Mouse (Mus musculus): Measurements from ENCODE around the gene Zc3h15.
"Not testable (repeated sequence)": the region's sequence is repeated elsewhere in the genome, so short reads cannot be mapped to it uniquely, and the experiment has no call there.

The Zc3h15 gene

DNA sequence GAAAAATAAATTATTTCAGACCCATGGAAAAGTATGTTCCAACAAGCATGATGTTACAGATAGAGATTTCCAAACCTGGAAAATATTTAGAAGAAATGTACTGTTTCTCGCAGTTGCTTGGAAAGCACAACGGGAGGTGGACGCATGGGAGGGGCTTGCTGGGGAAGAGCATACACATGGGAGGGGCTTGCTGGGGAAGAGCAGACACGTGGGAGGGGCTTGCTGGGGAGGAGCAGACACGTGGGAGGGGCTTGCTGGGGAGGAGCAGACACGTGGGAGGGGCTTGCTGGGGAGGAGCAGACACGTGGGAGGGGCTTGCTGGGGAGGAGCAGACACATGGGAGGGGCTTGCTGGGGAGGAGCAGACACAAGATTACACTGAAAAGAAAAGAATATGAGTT lies 69.0 kb downstream of the Zc3h15 start:
- in situ Hi-C loops (cut with MboI), result not testable (repeated sequence)

DNA sequence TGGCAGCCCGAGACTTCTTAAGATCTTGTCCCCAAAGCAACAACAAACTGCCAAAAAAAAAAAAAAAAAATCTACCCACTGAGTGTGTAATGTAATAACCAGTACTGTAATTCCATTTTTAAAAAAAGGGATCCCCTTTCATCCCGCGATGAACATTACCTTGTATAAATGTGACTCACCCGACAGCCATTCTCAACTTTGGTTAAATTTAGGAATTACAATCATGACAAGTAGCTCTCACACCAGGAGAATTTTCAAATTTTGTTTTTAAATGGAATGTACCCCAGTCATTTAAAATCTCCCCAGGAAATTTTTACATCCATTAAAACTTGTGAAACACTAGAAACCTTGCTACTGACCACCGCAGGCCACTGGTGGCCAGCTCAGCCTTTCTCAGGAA lies 69.7 kb downstream of the Zc3h15 start:
- in situ Hi-C loops (cut with MboI), result no loop called here
